Mouse (Mus musculus) limb, embryonic 13.5 days (tissue): ENCODE measurements at regions not wholly inside any gene's neighbourhood (a gene's known extent, or its start where the extent isn't known, plus 50 kb on each side); places are given as distances from the start of the nearest gene placed in this dataset.

Experiments
- ATAC-seq: fragments of 200-750 bp; cut with Nextera tagmentation; 2 replicates; pipeline ENCODE4 v1.8.0; 2017; ENCODE audit warnings: low read depth, moderate number of reproducible peaks, moderate TSS enrichment; ENCODE audit not compliant: low FRiP score
- H3K27ac ChIP-seq: fragments of 300-500 bp; sonication (generic); 2 replicates; pipeline ENCODE4 v1.5.1; 2015; ENCODE audit warnings: inconsistent platforms, mild to moderate bottlenecking, moderate library complexity
- H3K27me3 ChIP-seq: fragments of 300-500 bp; sonication (generic); 2 replicates; pipeline ENCODE4 v1.6.1; 2015; ENCODE audit warnings: mild to moderate bottlenecking, inconsistent platforms
- H3K36me3 ChIP-seq: fragments of 300-500 bp; sonication (generic); 2 replicates; pipeline ENCODE4 v1.6.1; 2015; ENCODE audit warnings: inconsistent platforms, mild to moderate bottlenecking, moderate library complexity
- H3K4me1 ChIP-seq: fragments of 300-500 bp; sonication (generic); 2 replicates; pipeline ENCODE4 v1.6.1; 2015; ENCODE audit warnings: inconsistent platforms
- H3K4me2 ChIP-seq: fragments of 300-500 bp; sonication (generic); replicated peaks from 2 replicates; pipeline ENCODE4 v1.6.1; 2015; ENCODE audit warnings: inconsistent platforms, mild to moderate bottlenecking, moderate library complexity
- H3K4me3 ChIP-seq: fragments of 300-500 bp; sonication (generic); 2 replicates; pipeline ENCODE4 v1.5.1; 2015; ENCODE audit warnings: moderate library complexity, mild to moderate bottlenecking, inconsistent platforms
- H3K9ac ChIP-seq: fragments of 300-500 bp; sonication (generic); 2 replicates; pipeline ENCODE4 v1.6.1; 2015; ENCODE audit warnings: mild to moderate bottlenecking, inconsistent platforms
- H3K9me3 ChIP-seq: fragments of 300-500 bp; sonication (generic); 2 replicates; pipeline ENCODE4 v1.6.1; 2016; ENCODE audit warnings: inconsistent platforms
- WGBS: fragments of 180-500 bp; shearing (Covaris S2); methylation state at CpG from one replicate; pipeline ENCODE4 v1.1.7; 2015; 5-methylcytosine and 5-hydroxymethylcytosine counted together

- Histone ChIP-seq H3K4me1 (peaks cover 9% of the 10 kb centered on the region; the same call in 1 of the 2 replicates), H3K9ac (no peak overlapping the region), H3K27me3 (no peaks in the 10 kb centered on the region), H3K36me3 (no peaks in the 10 kb centered on the region), H3K27ac (no peak overlapping the region), H3K9me3 (no peaks in the 10 kb centered on the region), H3K4me3 (no peak overlapping the region), H3K4me2 (no peak overlapping the region)
- ATAC-seq, result no peak
- 88% methylated on average over 6 of the region's 6 CpGs for WGBS
These were observed 67.8 kb upstream of the Zfp831 start for GRCm38 (mm10) chr2:174575546-174575945.

GRCm38 (mm10) chr2:174580906-174581703 lies 62.2 kb upstream of the Zfp831 start:
- Histone ChIP-seq H3K4me2 (no peak overlapping the region), H3K9ac (no peak overlapping the region), H3K4me1 (no peaks in the 10 kb centered on the region), H3K27ac (no peak overlapping the region), H3K27me3 (no peaks in the 10 kb centered on the region), H3K9me3 (no peaks in the 10 kb centered on the region), H3K4me3 (no peak overlapping the region), H3K36me3 (no peaks in the 10 kb centered on the region)
- no peak for ATAC-seq
- 89% methylated on average over 5 of the region's 5 CpGs for WGBS

DNA sequence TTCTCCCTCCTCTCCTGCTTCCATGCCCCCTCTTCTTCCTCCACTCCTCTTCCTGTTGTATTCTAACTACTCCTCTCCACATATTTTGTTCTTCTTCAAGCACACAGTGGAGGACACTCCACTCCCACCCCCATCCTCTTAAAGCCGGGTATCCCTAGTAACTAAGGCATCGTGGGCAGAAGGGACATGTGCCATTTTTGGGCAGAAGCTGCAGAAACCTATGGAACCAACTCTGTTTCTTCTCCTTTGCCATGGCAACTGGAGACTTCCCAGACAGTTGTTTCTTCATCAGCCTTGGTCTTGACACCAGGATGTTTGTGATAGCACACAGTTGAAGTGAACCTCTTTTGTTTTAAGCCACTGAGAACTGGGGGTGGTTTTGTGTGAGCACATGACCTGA lies 59.1 kb upstream of the Zfp831 start:
- 86% methylated on average over 2 of the region's 2 CpGs for WGBS
- no peak for ATAC-seq
- no peak overlapping the region for H3K4me3 ChIP-seq
- H3K9ac ChIP-seq, result no peak overlapping the region
- H3K27ac ChIP-seq, result no peak overlapping the region
- H3K9me3 ChIP-seq, result no peaks in the 10 kb centered on the region
- H3K4me1 ChIP-seq, result no peaks in the 10 kb centered on the region
- no peaks in the 10 kb centered on the region for H3K27me3 ChIP-seq
- no peak overlapping the region for H3K4me2 ChIP-seq
- no peaks in the 10 kb centered on the region for H3K36me3 ChIP-seq
